Mouse (Mus musculus): ENCODE data around the gene Pgm5.

DNA sequence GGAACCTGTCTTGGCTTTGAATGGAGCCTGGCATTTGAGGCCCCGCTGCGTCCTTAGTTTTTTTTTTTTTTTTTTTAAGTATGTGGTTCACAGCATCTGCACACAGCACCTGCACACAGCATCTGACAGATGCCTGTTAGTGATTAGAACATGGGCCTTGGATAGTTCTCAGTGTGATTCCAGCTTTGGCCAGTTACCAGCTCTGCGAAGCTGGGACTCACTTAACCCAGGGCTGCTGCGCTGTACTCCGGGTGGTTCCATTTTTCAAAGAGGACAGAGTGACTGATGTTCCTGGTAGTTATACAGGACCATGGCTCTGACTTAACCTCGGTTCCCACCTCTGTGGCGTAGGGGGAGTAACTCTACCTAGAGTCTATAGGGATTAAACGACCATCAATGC is 211.2 kb downstream of the Pgm5 start:
- TF ChIP-seq CTCF (IDR thresholded peaks at IDR 0.05 in 2 of 3, conservative IDR thresholded peaks at IDR 0.05 in 1 of 3; ENCODE audit: control insufficient read depth in 1 of 3, insufficient read depth in 1 of 3, low read depth in 2 of 3, low read length in 3 of 3, poor library complexity in 1 of 3, severe bottlenecking in 1 of 3), result no peak
- no peak for TF ChIP-seq NELFE (IDR thresholded peaks at IDR 0.05; ENCODE audit: low read depth, low read length)
- no peak for TF ChIP-seq MAX (IDR thresholded peaks at IDR 0.05; ENCODE audit: low read length)
- no peak for TF ChIP-seq ZNF384 (IDR thresholded peaks at IDR 0.05; ENCODE audit: low read depth, low read length)
- TF ChIP-seq KAT2A (conservative IDR thresholded peaks at IDR 0.05; ENCODE audit: low read depth, low read length), result no peak
- TF ChIP-seq CHD1 (IDR thresholded peaks at IDR 0.05; ENCODE audit: low read depth, low read length), result no peak
- TF ChIP-seq POLR2AphosphoS5 (IDR thresholded peaks at IDR 0.05; ENCODE audit: borderline replicate concordance, low read depth, low read length), result no peak
- TF ChIP-seq GATA1 (IDR thresholded peaks at IDR 0.05; ENCODE audit: low read depth, low read length), result no peak
- no peak for TF ChIP-seq POLR2A (IDR thresholded peaks at IDR 0.05; ENCODE audit: control insufficient read depth in 1 of 2, insufficient read depth in 1 of 2, low read depth in 1 of 2, low read length in 2 of 2, poor library complexity in 1 of 2)
- no peak for TF ChIP-seq NRF1 (IDR thresholded peaks at IDR 0.05; ENCODE audit: insufficient read depth, low read depth, low read length, poor library complexity, severe bottlenecking)
- TF ChIP-seq UBTF (IDR thresholded peaks at IDR 0.05; ENCODE audit: borderline replicate concordance, insufficient read depth, low read depth, low read length), result no peak
- TF ChIP-seq ELF1 (IDR thresholded peaks at IDR 0.05; ENCODE audit: low read depth, low read length), result no peak
- TF ChIP-seq EP300 (IDR thresholded peaks at IDR 0.05; ENCODE audit: low read depth in 1 of 2, low read length in 2 of 2), result no peak

Measured in MEL (cell line).